Mouse (Mus musculus): Measurements from ENCODE around the gene Lrrc40. TPM values are rescaled to one million over a fixed set of nuclear protein-coding genes. Genes with fewer than 3 reads are reported as not detected.

The Lrrc40 gene
- 10 to 100 TPM; 12.5 to 14.5 TPM for total RNA-seq (2023)

DNA sequence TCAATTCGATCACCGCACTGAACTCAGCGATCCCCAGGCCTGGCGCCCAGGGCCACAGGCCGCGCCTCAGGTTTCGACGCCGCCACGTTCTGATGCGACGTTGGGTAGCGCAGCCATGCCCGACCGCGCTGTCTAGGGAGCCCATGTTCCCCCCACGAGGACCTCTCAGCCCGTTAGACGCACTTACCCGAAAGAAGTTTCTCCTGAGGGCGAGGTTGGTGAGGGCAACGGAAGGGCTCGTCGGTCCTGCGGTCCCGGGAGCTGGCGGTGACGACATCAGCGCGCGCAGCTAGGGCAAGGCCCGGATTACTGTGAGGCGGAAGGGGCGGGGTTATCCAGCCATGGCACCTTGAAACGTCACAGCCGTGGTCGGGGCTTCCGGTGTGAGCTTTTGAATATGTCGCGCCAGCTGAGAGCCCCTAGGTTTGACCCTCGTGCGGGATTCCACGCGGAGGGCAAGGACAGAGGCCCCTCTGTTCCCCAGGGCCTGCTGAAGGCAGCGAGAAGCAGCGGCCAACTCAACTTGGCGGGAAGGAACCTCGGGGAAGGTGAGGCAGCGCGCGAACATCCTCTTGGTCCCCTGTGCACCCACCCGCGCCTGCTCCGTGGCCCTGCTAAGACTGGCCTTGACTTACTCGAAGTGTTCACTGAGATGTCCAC lies at the start of gene Lrrc40, which contains the start of gene Srsf11:
TSS of gene Lrrc40 (plus strand) at position 334 of the 660 bp plus-strand sequence.
TSS of gene Srsf11 (minus strand) at position 311 of the 660 bp plus-strand sequence.

Other genes starting within 250 kb of the Lrrc40 start
- gene Cth, start 111.6 kb upstream of the Lrrc40 start, total RNA-seq (2023), result not detected
- 10 to 100 TPM; 42.6 to 47.0 TPM for gene Ankrd13c, start 89.4 kb upstream of the Lrrc40 start, total RNA-seq (2023)
- 100 to 1,000 TPM; 136 to 158 TPM for gene Srsf11, start within 50 bp of the Lrrc40 start, total RNA-seq (2023)